Mouse (Mus musculus): ENCODE results near the gene Brinp1. TPM values are rescaled to one million over a fixed set of nuclear protein-coding genes. Genes with fewer than 3 reads are reported as not detected.

Gene Brinp1
- total and polyA plus RNA-seq, 3 experiments = 0.08 to 0.20 (median 0.09) TPM

GRCm38 (mm10) chr4:68910942-68911341, 43.3 kb downstream of the Brinp1 start:
- Histone ChIP-seq H3K4me1 (ENCODE audit: control insufficient read depth, insufficient read depth, low read length) (no peaks in the 10 kb centered on the region), H3K9ac (ENCODE audit: low read depth, low read length) (no peak overlapping the region), H3K27me3 (ENCODE audit: control insufficient read depth, insufficient read depth, low read length) (no peaks in the 10 kb centered on the region), H3K4me3 (no peak overlapping the region), H3K27ac (no peak overlapping the region), H3K79me2 (replicated peaks; ENCODE audit: control insufficient read depth, insufficient read depth, low read length) (no peaks in the 10 kb centered on the region), H3K36me3 (ENCODE audit: control insufficient read depth, insufficient read depth, low read length) (no peaks in the 10 kb centered on the region)
- WGBS = 31% methylated on average over 3 of the region's 3 CpGs
- intact Hi-C loops (cut with DNase I) = no loop called here
- no peak for DNase-seq
- TF ChIP-seq CTCF (IDR thresholded peaks at IDR 0.05) (no peak), EP300 (IDR thresholded peaks at IDR 0.05; ENCODE audit: insufficient read depth, low read depth, low read length) (no peak), POLR2A (IDR thresholded peaks at IDR 0.05; ENCODE audit: insufficient read depth, low read depth, low read length) (no peak)

GRCm38 (mm10) chr4:68906417-68907210, 47.6 kb downstream of the Brinp1 start:
- no peaks in the 10 kb centered on the region for H3K36me3 ChIP-seq (ENCODE audit: control insufficient read depth, insufficient read depth, low read length)
- H3K4me3 ChIP-seq = no peak overlapping the region
- no peak overlapping the region for H3K27ac ChIP-seq
- DNase-seq = no peak
- H3K27me3 ChIP-seq (ENCODE audit: control insufficient read depth, insufficient read depth, low read length) = no peaks in the 10 kb centered on the region
- intact Hi-C loops (cut with DNase I) = no loop called here
- H3K9ac ChIP-seq (ENCODE audit: low read depth, low read length) = no peak overlapping the region
- no peaks in the 10 kb centered on the region for H3K4me1 ChIP-seq (ENCODE audit: control insufficient read depth, insufficient read depth, low read length)
- H3K79me2 ChIP-seq (replicated peaks; ENCODE audit: control insufficient read depth, insufficient read depth, low read length) = no peaks in the 10 kb centered on the region
- whole genome bisulfite sequencing = 37% methylated on average over 11 of the region's 11 CpGs
- TF ChIP-seq EP300 (IDR thresholded peaks at IDR 0.05; ENCODE audit: insufficient read depth, low read depth, low read length) = no peak
- TF ChIP-seq POLR2A (IDR thresholded peaks at IDR 0.05; ENCODE audit: insufficient read depth, low read depth, low read length) = no peak
- TF ChIP-seq CTCF (IDR thresholded peaks at IDR 0.05) = no peak

GRCm38 (mm10) chr4:68890526-68890925, 63.7 kb downstream of the Brinp1 start:
- WGBS = 69% methylated on average over 4 of the region's 4 CpGs
- TF ChIP-seq POLR2A (IDR thresholded peaks at IDR 0.05; ENCODE audit: insufficient read depth, low read depth, low read length) = no peak
- no peak for TF ChIP-seq EP300 (IDR thresholded peaks at IDR 0.05; ENCODE audit: insufficient read depth, low read depth, low read length)
- TF ChIP-seq CTCF (IDR thresholded peaks at IDR 0.05) = no peak
- no peak for DNase-seq
- Histone ChIP-seq H3K36me3 (ENCODE audit: control insufficient read depth, insufficient read depth, low read length) (no peaks in the 10 kb centered on the region), H3K4me3 (no peak overlapping the region), H3K27ac (no peak overlapping the region), H3K27me3 (ENCODE audit: control insufficient read depth, insufficient read depth, low read length) (no peaks in the 10 kb centered on the region), H3K9ac (ENCODE audit: low read depth, low read length) (no peak overlapping the region), H3K79me2 (replicated peaks; ENCODE audit: control insufficient read depth, insufficient read depth, low read length) (no peaks in the 10 kb centered on the region), H3K4me1 (ENCODE audit: control insufficient read depth, insufficient read depth, low read length) (no peaks in the 10 kb centered on the region)
- intact Hi-C loops (cut with DNase I) = no loop called here

GRCm38 (mm10) chr4:68886276-68886675, 67.9 kb downstream of the Brinp1 start:
- H3K36me3 ChIP-seq (ENCODE audit: control insufficient read depth, insufficient read depth, low read length) = no peaks in the 10 kb centered on the region
- DNase-seq = no peak
- no peak overlapping the region for H3K4me3 ChIP-seq
- TF ChIP-seq CTCF (IDR thresholded peaks at IDR 0.05) (no peak), POLR2A (IDR thresholded peaks at IDR 0.05; ENCODE audit: insufficient read depth, low read depth, low read length) (no peak), EP300 (IDR thresholded peaks at IDR 0.05; ENCODE audit: insufficient read depth, low read depth, low read length) (no peak)
- H3K27ac ChIP-seq = no peak overlapping the region
- WGBS = 75% methylated on average over 2 of the region's 2 CpGs
- no peak overlapping the region for H3K9ac ChIP-seq (ENCODE audit: low read depth, low read length)
- no peaks in the 10 kb centered on the region for H3K27me3 ChIP-seq (ENCODE audit: control insufficient read depth, insufficient read depth, low read length)
- no peaks in the 10 kb centered on the region for H3K4me1 ChIP-seq (ENCODE audit: control insufficient read depth, insufficient read depth, low read length)
- H3K79me2 ChIP-seq (replicated peaks; ENCODE audit: control insufficient read depth, insufficient read depth, low read length) = no peaks in the 10 kb centered on the region
- intact Hi-C loops (cut with DNase I) = no loop called here

- Histone ChIP-seq H3K79me2 (replicated peaks; ENCODE audit: control insufficient read depth, insufficient read depth, low read length) (no peaks in the 10 kb centered on the region), H3K27ac (no peak overlapping the region), H3K9ac (ENCODE audit: low read depth, low read length) (no peak overlapping the region), H3K27me3 (ENCODE audit: control insufficient read depth, insufficient read depth, low read length) (no peaks in the 10 kb centered on the region), H3K36me3 (ENCODE audit: control insufficient read depth, insufficient read depth, low read length) (no peaks in the 10 kb centered on the region), H3K4me3 (no peak overlapping the region), H3K4me1 (ENCODE audit: control insufficient read depth, insufficient read depth, low read length) (no peaks in the 10 kb centered on the region)
- intact Hi-C loops (cut with DNase I) = no loop called here
- TF ChIP-seq EP300 (IDR thresholded peaks at IDR 0.05; ENCODE audit: insufficient read depth, low read depth, low read length) = no peak
- no peak for TF ChIP-seq POLR2A (IDR thresholded peaks at IDR 0.05; ENCODE audit: insufficient read depth, low read depth, low read length)
- no peak for TF ChIP-seq CTCF (IDR thresholded peaks at IDR 0.05)
- no peak for DNase-seq
These were observed 82.2 kb downstream of the Brinp1 start for GRCm38 (mm10) chr4:68872028-68872427.

- H3K27ac ChIP-seq = no peak overlapping the region
- no peaks in the 10 kb centered on the region for H3K4me1 ChIP-seq (ENCODE audit: control insufficient read depth, insufficient read depth, low read length)
- no peak for DNase-seq
- no peak for TF ChIP-seq EP300 (IDR thresholded peaks at IDR 0.05; ENCODE audit: insufficient read depth, low read depth, low read length)
- TF ChIP-seq POLR2A (IDR thresholded peaks at IDR 0.05; ENCODE audit: insufficient read depth, low read depth, low read length) = no peak
- TF ChIP-seq CTCF (IDR thresholded peaks at IDR 0.05) = no peak
- H3K9ac ChIP-seq (ENCODE audit: low read depth, low read length) = no peak overlapping the region
- no peak overlapping the region for H3K4me3 ChIP-seq
- H3K27me3 ChIP-seq (ENCODE audit: control insufficient read depth, insufficient read depth, low read length) = no peaks in the 10 kb centered on the region
- WGBS = 48% methylated on average over 4 of the region's 4 CpGs
- H3K79me2 ChIP-seq (replicated peaks; ENCODE audit: control insufficient read depth, insufficient read depth, low read length) = no peaks in the 10 kb centered on the region
- intact Hi-C loops (cut with DNase I) = no loop called here
- H3K36me3 ChIP-seq (ENCODE audit: control insufficient read depth, insufficient read depth, low read length) = no peaks in the 10 kb centered on the region
These were observed 88.9 kb downstream of the Brinp1 start for GRCm38 (mm10) chr4:68865135-68865767.

All from heart, adult 2 months (tissue).